Mouse (Mus musculus) CH12.LX (cell line): ENCODE data around the gene Efs. TPM values are rescaled to one million over a fixed set of nuclear protein-coding genes. Genes with fewer than 3 reads are reported as not detected.

Source experiments
- DNase-seq: peaks from one replicate; pipeline ENCODE4 v3.0.0-alpha.2; 2013; ENCODE audit errors: extremely low read depth
- H3K27ac ChIP-seq: 2 replicates; pipeline ENCODE4 v1.5.1; 2012; ENCODE audit warnings: low read depth, mild to moderate bottlenecking, control low read depth, moderate library complexity; ENCODE audit not compliant: insufficient read depth
- H3K27me3 ChIP-seq: replicated peaks from 2 replicates; pipeline ENCODE3; 2012; ENCODE audit warnings: inconsistent platforms
- H3K36me3 ChIP-seq, 2 experiments: replicated peaks in 1 of 2; 2 replicates each; pipeline versions ENCODE3 to v1.6.1; 2012; ENCODE audit warnings: inconsistent platforms in 1 of 2, low read length in 1 of 2, mild to moderate bottlenecking in 1 of 2, mixed read lengths in 1 of 2, moderate library complexity in 1 of 2; ENCODE audit not compliant: control insufficient read depth in 1 of 2, insufficient read depth in 1 of 2
- H3K4me1 ChIP-seq, 2 experiments: 2 replicates each; pipeline ENCODE4 v1.6.1; 2012; ENCODE audit warnings: inconsistent platforms in 1 of 2, moderate library complexity in 1 of 2; ENCODE audit not compliant: insufficient read depth in 2 of 2, control insufficient read depth in 1 of 2
- H3K4me2 ChIP-seq: 2 replicates; pipeline ENCODE4 v1.6.1; 2012; ENCODE audit warnings: low read depth, mild to moderate bottlenecking, control low read depth; ENCODE audit not compliant: poor library complexity, insufficient read depth, severe bottlenecking
- H3K4me3 ChIP-seq, 3 experiments: fragments of 150-350 bp in 1 of 3; sonication (generic) in 1 of 3; replicated peaks in 1 of 3; 2 replicates each; pipeline versions ENCODE3 to v1.5.1; 2011 to 2012; ENCODE audit warnings: low read depth in 2 of 3, low read length in 2 of 3, mild to moderate bottlenecking in 2 of 3, moderate library complexity in 2 of 3, control low read depth in 1 of 3, improper control_type of control experiment in 1 of 3, inconsistent platforms in 1 of 3, mixed read lengths in 1 of 3; ENCODE audit not compliant: poor library complexity in 1 of 3
- H3K79me2 ChIP-seq: replicated peaks from 2 replicates; pipeline ENCODE4 v1.6.1; 2012; ENCODE audit warnings: mild to moderate bottlenecking, moderate library complexity; ENCODE audit not compliant: control insufficient read depth, poor library complexity, insufficient read depth, severe bottlenecking; ENCODE audit errors: extremely low read depth
- H3K9ac ChIP-seq: 2 replicates; pipeline ENCODE4 v1.6.1; 2012; ENCODE audit warnings: low read depth, mild to moderate bottlenecking, control low read depth, moderate library complexity; ENCODE audit not compliant: insufficient read depth
- H3K9me3 ChIP-seq: replicated peaks from 2 replicates; pipeline ENCODE3; 2012; ENCODE audit warnings: low read length, inconsistent platforms, mixed read lengths
- BHLHE40 ChIP-seq: IDR thresholded peaks from 2 replicates; pipeline ENCODE4 v1.6.1; 2011; ENCODE audit warnings: mild to moderate bottlenecking, low read depth, low read length, improper control_type of control experiment
- CTCF ChIP-seq, 2 experiments: IDR thresholded peaks in 1 of 2; conservative IDR thresholded peaks in 1 of 2; 2 replicates each; pipeline ENCODE4 v1.5.1; 2011 to 2012; ENCODE audit warnings: low read depth in 2 of 2, low read length in 2 of 2, improper control_type of control experiment in 1 of 2, inconsistent platforms in 1 of 2, mild to moderate bottlenecking in 1 of 2, moderate library complexity in 1 of 2
- E2F4 ChIP-seq: IDR thresholded peaks from 2 replicates; pipeline ENCODE4 v1.6.1; 2011; ENCODE audit warnings: low read depth, low read length, improper control_type of control experiment; ENCODE audit not compliant: insufficient replicate concordance
- ELF1 ChIP-seq: IDR thresholded peaks from 2 replicates; pipeline ENCODE4 v1.6.1; 2014; ENCODE audit warnings: low read depth, mild to moderate bottlenecking, inconsistent platforms, low read length, improper control_type of control experiment
- ETS1 ChIP-seq: conservative IDR thresholded peaks from 2 replicates; pipeline ENCODE4 v1.6.1; 2012; ENCODE audit warnings: low read depth, mild to moderate bottlenecking, inconsistent platforms, low read length, improper control_type of control experiment, moderate library complexity
- GABPA ChIP-seq: IDR thresholded peaks from 2 replicates; pipeline ENCODE4 v1.6.1; 2012; ENCODE audit warnings: low read depth, low read length, improper control_type of control experiment, inconsistent platforms; ENCODE audit not compliant: insufficient replicate concordance
- KAT2A ChIP-seq: IDR thresholded peaks from 2 replicates; pipeline ENCODE4 v1.6.1; 2012; ENCODE audit warnings: low read length, improper control_type of control experiment, inconsistent platforms; ENCODE audit not compliant: insufficient replicate concordance
- MAZ ChIP-seq: IDR thresholded peaks from 2 replicates; pipeline ENCODE4 v1.6.1; 2012; ENCODE audit warnings: low read depth, mild to moderate bottlenecking, inconsistent platforms, low read length, improper control_type of control experiment, moderate library complexity
- MEF2A ChIP-seq: IDR thresholded peaks from 2 replicates; pipeline ENCODE4 v1.6.1; 2014; ENCODE audit warnings: low read depth, mild to moderate bottlenecking, inconsistent platforms, low read length, improper control_type of control experiment, borderline replicate concordance
- NELFE ChIP-seq: IDR thresholded peaks from 2 replicates; pipeline ENCODE4 v1.6.1; 2011; ENCODE audit warnings: low read depth, low read length, improper control_type of control experiment
- NRF1 ChIP-seq: IDR thresholded peaks from 2 replicates; pipeline ENCODE4 v1.6.1; 2014; ENCODE audit warnings: low read depth, mild to moderate bottlenecking, inconsistent platforms, low read length, improper control_type of control experiment, moderate library complexity
- POLR2A ChIP-seq: IDR thresholded peaks from 2 replicates; pipeline ENCODE4 v1.6.1; 2011; ENCODE audit warnings: low read depth, mild to moderate bottlenecking, improper control_type of control experiment, low read length
- POLR2AphosphoS2 ChIP-seq: IDR thresholded peaks from 2 replicates; pipeline ENCODE4 v1.6.1; 2011; ENCODE audit warnings: low read depth, low read length, improper control_type of control experiment
- SIN3A ChIP-seq: IDR thresholded peaks from 2 replicates; pipeline ENCODE4 v1.6.1; 2012; ENCODE audit warnings: low read length, improper control_type of control experiment, inconsistent platforms
- ZC3H11A ChIP-seq: IDR thresholded peaks from 2 replicates; pipeline ENCODE4 v1.6.1; 2012; ENCODE audit warnings: low read depth, mild to moderate bottlenecking, inconsistent platforms, low read length, improper control_type of control experiment
- ZKSCAN1 ChIP-seq: IDR thresholded peaks from 2 replicates; pipeline ENCODE4 v1.6.1; 2012; ENCODE audit warnings: low read depth, inconsistent platforms, low read length, improper control_type of control experiment, borderline replicate concordance
- ZNF384 ChIP-seq: IDR thresholded peaks from 2 replicates; pipeline ENCODE4 v1.6.1; 2012; ENCODE audit warnings: low read depth, low read length, improper control_type of control experiment, inconsistent platforms
- dilution Hi-C: fragments of 300-500 bp; cut with MboI; formaldehyde crosslinking; loops from 2 replicates; pipeline ENCODE4 v1.14.3; 2020; ENCODE audit warnings: low sequenced_read_pairs; ENCODE audit not compliant: extremely low pct_unique_long_range_greater_than_20kb, extremely low pct_ligation_motif_present
- in situ Hi-C: fragments of 300-500 bp; cut with MboI; formaldehyde crosslinking; loops from 3 replicates; pipeline ENCODE4 v1.14.3; 2019; ENCODE audit warnings: low sequenced_read_pairs, low pct_ligation_motif_present, low pct_unique_long_range_greater_than_20kb, mixed read lengths
- polyA plus RNA-seq: library from polyadenylated mRNA; unstranded; fragments of >175 nt; gene quantifications from 2 replicates; pipeline ENCODE4 v1.2.1, GENCODE M21; 2012; ENCODE audit warnings: low read depth; ENCODE audit not compliant: insufficient read length
- total RNA-seq, 2 experiments: library from RNA; depleted of rRNA; stranded (reverse); fragments of 300-350 nt in 1 of 2; fragments of >200 nt in 1 of 2; gene quantifications; 2 replicates each; pipeline ENCODE4 v1.2.3; 2012 to 2014

Gene Efs
- total and polyA plus RNA-seq, 3 experiments, result not detected

GRCm38 (mm10) chr14:54875844-54876538 is 49.9 kb downstream of the Efs start:
- no peaks in the 10 kb centered on the region for H3K79me2 ChIP-seq
- in situ Hi-C loops (no loop called here), dilution Hi-C loops (no loop called here)
- H3K9ac ChIP-seq, result peak overlapping the region; percentile 75
- H3K4me3 ChIP-seq, result peak overlapping the region; percentile 49 to 96 (median 66)
- no peak for DNase-seq
- H3K4me2 ChIP-seq, result peak overlapping the region; percentile 46
- no peaks in the 10 kb centered on the region for H3K36me3 ChIP-seq
- peaks cover 30% of the 10 kb centered on the region for H3K27me3 ChIP-seq
- peaks cover 3 to 14% of the 10 kb centered on the region in 2 experiments for H3K4me1 ChIP-seq
- no peaks in the 10 kb centered on the region for H3K9me3 ChIP-seq
- TF ChIP-seq BHLHE40, result no peak
- no peak for TF ChIP-seq MAZ
- no peak for TF ChIP-seq MEF2A
- no peak for TF ChIP-seq ZC3H11A
- TF ChIP-seq POLR2A, result no peak
- no peak for TF ChIP-seq ETS1
- TF ChIP-seq KAT2A, result no peak
- no peak for TF ChIP-seq NELFE
- no peak for TF ChIP-seq GABPA
- TF ChIP-seq ZNF384, result no peak
- TF ChIP-seq E2F4, result no peak
- TF ChIP-seq POLR2AphosphoS2, result no peak
- TF ChIP-seq NRF1, result no peak
- no peak for TF ChIP-seq ELF1
- TF ChIP-seq SIN3A, result no peak
- no peak for TF ChIP-seq CTCF (conservative IDR thresholded peaks at IDR 0.05 in 1 of 2, IDR thresholded peaks at IDR 0.05 in 1 of 2; ENCODE audit: low read depth in 2 of 2, low read length in 2 of 2)
- no peak for TF ChIP-seq ZKSCAN1
- H3K27ac ChIP-seq, result no peak overlapping the region

- TF ChIP-seq BHLHE40 (no peak), CTCF (conservative IDR thresholded peaks at IDR 0.05 in 1 of 2, IDR thresholded peaks at IDR 0.05 in 1 of 2; ENCODE audit: low read depth in 2 of 2, low read length in 2 of 2) (no peak)
- TF ChIP-seq, all 38 proteins: peak for 0
- Histone ChIP-seq H3K4me1 (peaks cover 6 to 14% of the 10 kb centered on the region in 2 experiments), H3K27ac (no peak overlapping the region), H3K9me3 (no peaks in the 10 kb centered on the region), H3K27me3 (peaks cover 29% of the 10 kb centered on the region), H3K4me2 (no peak overlapping the region), H3K79me2 (no peaks in the 10 kb centered on the region), H3K36me3 (no peaks in the 10 kb centered on the region), H3K4me3 (no peak overlapping the region), H3K9ac (no peak overlapping the region)
- dilution Hi-C loops (no loop called here), in situ Hi-C loops (no loop called here)
- no peak for DNase-seq
These were observed 51.8 kb downstream of the Efs start for GRCm38 (mm10) chr14:54874165-54874564.
